10 mouse cellular contexts compared by ENCODE assay signal in genomic region chr3:79237619-79238342, GRCm38 (mm10). TPM values are rescaled to one million over a fixed set of nuclear protein-coding genes. Genes with fewer than 3 reads are reported as not detected.
A peak's percentile ranks its signal among the peaks of the same experiment; 100 is the strongest.
DNase-seq lines count a peak whose midpoint lies in the region; ATAC-seq and TF ChIP-seq lines count a peak whose summit lies in the region.
"Had no signal": no experiment of that assay in that cellular context is flagged by ENCODE, and none has a peak within 500 bp of the region (broad histone marks: within the 10 kb centered on the region; RNA-seq: fewer than 3 reads in every experiment).

No protein-coding gene starts in this region.

- H3K4me1 ChIP-seq in liver, adult 2 months (ENCODE audit: control insufficient read depth, insufficient read depth, low read length) = peaks cover 14% of the 10 kb centered on the region
- peaks cover 7% of the 10 kb centered on the region; the same call in 1 of the 2 replicates for H3K4me1 ChIP-seq in small intestine, adult 2 months (ENCODE audit: control insufficient read depth, insufficient read depth, insufficient read length, low read length)
- peaks cover 8% of the 10 kb centered on the region for H3K4me1 ChIP-seq in cerebellum, adult 2 months (ENCODE audit: control insufficient read depth, insufficient read depth, low read length)

- H3K9ac ChIP-seq in liver, adult 2 months (ENCODE audit: low read depth, low read length) = no peak overlapping the region
- H3K9ac ChIP-seq: limb, embryonic 13.5 days had no signal

- WGBS in liver, adult 2 months = 74% methylated on average over 9 of the region's 9 CpGs
- 68% methylated on average over 9 of the region's 9 CpGs for whole genome bisulfite sequencing in small intestine, adult 2 months
- 79% methylated on average over 9 of the region's 9 CpGs for WGBS in cerebellum, adult 2 months

- intact Hi-C loops in heart, postnatal 14 days (cut with DNase I) = no loop called here

- no peak for TF ChIP-seq POLR2A in liver, adult 2 months (IDR thresholded peaks at IDR 0.05; ENCODE audit: extremely low read depth, insufficient read depth, low read length)
- no peak for TF ChIP-seq POLR2A in small intestine, adult 2 months (IDR thresholded peaks at IDR 0.05; ENCODE audit: low read depth, low read length)
- no peak for TF ChIP-seq POLR2A in cerebellum, adult 2 months (IDR thresholded peaks at IDR 0.05; ENCODE audit: borderline replicate concordance, insufficient read depth, low read length)

- no peak overlapping the region for H3K27ac ChIP-seq in liver, adult 2 months (replicated peaks; ENCODE audit: insufficient read depth, low read depth, low read length)
- H3K27ac ChIP-seq in small intestine, adult 2 months (ENCODE audit: insufficient read depth, low read depth, low read length) = peak overlapping the region; percentile 39
- no peak overlapping the region for H3K27ac ChIP-seq in cerebellum, adult 2 months (ENCODE audit: insufficient read depth, low read length)
- H3K27ac ChIP-seq: limb, embryonic 13.5 days had no signal

- no peaks in the 10 kb centered on the region for H3K27me3 ChIP-seq in liver, adult 2 months (ENCODE audit: control insufficient read depth, insufficient read depth, low read length)
- no peaks in the 10 kb centered on the region for H3K27me3 ChIP-seq in small intestine, adult 2 months (ENCODE audit: control insufficient read depth, insufficient read depth, low read length)
- H3K27me3 ChIP-seq in cerebellum, adult 2 months (ENCODE audit: control insufficient read depth, insufficient read depth, low read length) = no peaks in the 10 kb centered on the region
- H3K27me3 ChIP-seq: limb, embryonic 13.5 days had no signal

- TF ChIP-seq CTCF in liver, adult 2 months (IDR thresholded peaks at IDR 0.05; ENCODE audit: low read depth, low read length) = no peak
- no peak for TF ChIP-seq CTCF in small intestine, adult 2 months (IDR thresholded peaks at IDR 0.05; ENCODE audit: extremely low read depth, insufficient read length, insufficient replicate concordance, low read depth, low read length)
- no peak for TF ChIP-seq CTCF in cerebellum, adult 2 months (IDR thresholded peaks at IDR 0.05; ENCODE audit: borderline replicate concordance, insufficient read depth, low read depth, low read length)

- ATAC-seq in activated CD4-positive, CD25-positive, alpha-beta regulatory T cell, adult 4 months = peak; percentile 91

- peak; percentile 98 for DNase-seq in heart, adult 11 months
- no peak for DNase-seq in heart, postnatal 14 days
- peak; percentile 50 for DNase-seq in liver, adult 2 months (ENCODE audit: extremely low read depth, low read depth, low spot score)
- no peak for DNase-seq in neural tube, embryonic 10.5 days (ENCODE audit: extremely low spot score, low spot score)
- no peak for DNase-seq in left cerebral cortex, adult 18-20 months (ENCODE audit: low spot score in 2 of 2)
- no peak for DNase-seq in cerebellum, adult 2 months

- H3K36me3 ChIP-seq in liver, adult 2 months (ENCODE audit: control insufficient read depth, insufficient read depth, low read length) = no peaks in the 10 kb centered on the region
- no peaks in the 10 kb centered on the region for H3K36me3 ChIP-seq in small intestine, adult 2 months (ENCODE audit: control insufficient read depth, insufficient read depth, low read length)
- H3K36me3 ChIP-seq: G1E; limb, embryonic 13.5 days had no signal

- peaks cover 37% of the 10 kb centered on the region; the same call in 1 of the 2 replicates for H3K79me2 ChIP-seq in liver, adult 2 months (ENCODE audit: control insufficient read depth, insufficient read depth, low read length)

- H3K4me3 ChIP-seq in liver, adult 2 months (ENCODE audit: insufficient read depth, low read depth, low read length) = no peak overlapping the region
- no peak overlapping the region for H3K4me3 ChIP-seq in small intestine, adult 2 months (ENCODE audit: low read depth, low read length)
- H3K4me3 ChIP-seq in cerebellum, adult 2 months (replicated peaks; ENCODE audit: insufficient read depth, low read depth, low read length) = no peak overlapping the region
- H3K4me3 ChIP-seq: limb, embryonic 13.5 days had no signal

RNA-seq across cellular contexts. Expression of gene Rapgef2, which starts 48.5 kb away (rescaled TPM):
- 10 to 100 TPM; 34.9 to 35.6 TPM for total RNA-seq in heart, postnatal 14 days (2021)
- polyA plus RNA-seq in activated CD4-positive, CD25-positive, alpha-beta regulatory T cell, adult 4 months (2017; shearing (Covaris generic)) = 1 to 10 TPM; 4.3 to 5.8 TPM
- 15.3 and 21.1 TPM in 2 replicates for total RNA-seq in liver, adult 2 months (2014; rRNA removed)
- polyA plus RNA-seq in liver, adult 2 months (2012; rRNA removed) = 3.1 and 4.2 TPM in 2 replicates
- 3.5 and 8.5 TPM in 2 replicates for polyA plus RNA-seq in small intestine, adult 2 months (2012; rRNA removed)
- 100 to 1,000 TPM; 121 to 129 TPM for total RNA-seq in left cerebral cortex, adult 18-20 months (2021)
- polyA plus RNA-seq in cerebellum, adult 2 months (2012; rRNA removed) = 29.3 and 30.5 TPM in 2 replicates

Comparison
In these comparisons a context has a peak if more than half of its experiments do, and no peak if none do; other contexts are left out.
1. DNase-seq: peak in heart, adult 11 months (single experiment) and liver, adult 2 months (single experiment); none in heart, postnatal 14 days (0 of 2), neural tube, embryonic 10.5 days (single experiment), left cerebral cortex, adult 18-20 months (0 of 2) and cerebellum, adult 2 months (0 of 2).